Mouse (Mus musculus) liver, embryonic 11.5 days (tissue): ENCODE data around the gene Tsc22d3. TPM values are rescaled to one million over a fixed set of nuclear protein-coding genes. Genes with fewer than 3 reads are reported as not detected.

ENCODE experiments used
- ATAC-seq: fragments of 200-750 bp; cut with Nextera tagmentation; replicated peaks from 2 replicates; pipeline ENCODE4 v1.8.0; 2017; ENCODE audit warnings: moderate number of reproducible peaks, mild to moderate bottlenecking, moderate TSS enrichment, moderate library complexity; ENCODE audit not compliant: low FRiP score
- DNase-seq: peaks from one replicate; pipeline ENCODE4 v3.0.0-alpha.2; 2017; ENCODE audit warnings: low spot score
- H3K27ac ChIP-seq: fragments of 300-500 bp; sonication (generic); 2 replicates; pipeline ENCODE4 v1.5.1; 2014; ENCODE audit warnings: mild to moderate bottlenecking, low read depth, low read length, control low read depth
- H3K27me3 ChIP-seq: fragments of 300-500 bp; sonication (generic); replicated peaks from 2 replicates; pipeline ENCODE4 v1.6.1; 2014; ENCODE audit warnings: low read length, mixed read lengths; ENCODE audit not compliant: control insufficient read depth, insufficient read depth
- H3K36me3 ChIP-seq: fragments of 300-500 bp; sonication (generic); 2 replicates; pipeline ENCODE4 v1.6.1; 2014; ENCODE audit warnings: mild to moderate bottlenecking, low read length, moderate library complexity, mixed read lengths; ENCODE audit not compliant: control insufficient read depth, insufficient read depth
- H3K4me1 ChIP-seq: fragments of 300-500 bp; sonication (generic); replicated peaks from 2 replicates; pipeline ENCODE4 v1.6.1; 2014; ENCODE audit warnings: low read length, mixed read lengths; ENCODE audit not compliant: control insufficient read depth, insufficient read depth
- H3K4me2 ChIP-seq: fragments of 300-500 bp; sonication (generic); 2 replicates; pipeline ENCODE4 v1.6.1; 2014; ENCODE audit warnings: mild to moderate bottlenecking, control low read depth, moderate library complexity
- H3K4me3 ChIP-seq: fragments of 300-500 bp; sonication (generic); 2 replicates; pipeline ENCODE4 v1.5.1; 2014; ENCODE audit warnings: low read depth, low read length, control low read depth
- H3K9ac ChIP-seq: fragments of 300-500 bp; sonication (generic); 2 replicates; pipeline ENCODE4 v1.6.1; 2014; ENCODE audit warnings: low read depth, low read length, control low read depth
- H3K9me3 ChIP-seq: fragments of 300-500 bp; sonication (generic); 2 replicates; pipeline ENCODE4 v1.6.1; 2016; ENCODE audit warnings: low read length, inconsistent platforms, mixed read lengths; ENCODE audit not compliant: control insufficient read depth
- WGBS: fragments of 180-500 bp; shearing (Covaris S2); extraction: QIAGEN DNeasy Blood & Tissue Kit; methylation state at CpG from one replicate; pipeline ENCODE4 v1.1.7; 2014; 5-methylcytosine and 5-hydroxymethylcytosine counted together
- polyA plus RNA-seq: library from polyadenylated mRNA; unstranded; fragments of >200 nt; fragmentation: Nextera tagmentation; extraction: Ambion mirVana; gene quantifications from 2 replicates; pipeline ENCODE4 v1.2.1, GENCODE M21; 2014

The Tsc22d3 gene
- polyA plus RNA-seq, 1 experiment from 2014 or later, result 32.2 TPM

GRCm38 (mm10) chrX:140490203-140490602 is 110.3 kb downstream of the Tsc22d3 start:
- no peaks in the 10 kb centered on the region for H3K4me1 ChIP-seq
- no peaks in the 10 kb centered on the region; the same call in 1 of the 2 replicates for H3K27me3 ChIP-seq
- WGBS, result 78% methylated on average over 3 of the region's 3 CpGs
- no peak overlapping the region for H3K9ac ChIP-seq
- no peaks in the 10 kb centered on the region for H3K36me3 ChIP-seq
- DNase-seq, result no peak
- H3K4me3 ChIP-seq, result no peak overlapping the region
- no peak overlapping the region for H3K4me2 ChIP-seq
- ATAC-seq, result no peak
- no peaks in the 10 kb centered on the region for H3K9me3 ChIP-seq
- no peak overlapping the region for H3K27ac ChIP-seq

Other genes with a start within 250 kb of the Tsc22d3 start
- 78.3 and 87.7 TPM in 2 replicates for gene Prps1, start 144.0 kb downstream of the Tsc22d3 start, polyA plus RNA-seq
- gene Mid2, start 63.9 kb upstream of the Tsc22d3 start, polyA plus RNA-seq, result 0.87 and 1.4 TPM in 2 replicates
- not detected in 2 replicates for gene Tex13b, start 212.8 kb upstream of the Tsc22d3 start, polyA plus RNA-seq